Mouse (Mus musculus): ENCODE measurements around the gene Myo9a. TPM values are rescaled to one million over a fixed set of nuclear protein-coding genes. Genes with fewer than 3 reads are reported as not detected.

Gene Myo9a
- total RNA-seq, 2 experiments from 2014 or later: 15.9 to 19.4 TPM

DNA sequence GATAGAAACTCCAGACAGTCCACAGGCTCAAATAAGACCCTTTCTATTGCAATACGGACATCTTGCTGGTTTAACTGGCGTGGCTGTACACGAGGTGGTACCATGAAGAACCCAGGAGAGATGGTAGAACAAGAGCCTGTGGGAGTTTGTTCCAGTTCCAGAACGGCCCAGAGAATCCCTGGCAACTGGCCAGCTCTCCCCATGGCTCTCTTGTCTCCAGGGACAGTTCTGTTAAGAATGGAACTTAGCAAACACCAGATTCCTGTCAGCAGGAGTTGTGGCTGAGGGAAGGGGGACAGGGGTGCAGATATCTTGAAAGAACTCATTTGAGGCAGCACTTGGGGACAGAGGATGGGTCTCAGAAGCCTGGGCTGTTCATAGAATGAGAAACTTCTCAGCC is 220.6 kb downstream of the Myo9a start:
- ATAC-seq (replicated peaks; ENCODE audit: low FRiP score, low TSS enrichment, poor library complexity, severe bottlenecking): no peak

Other genes starting within 250 kb of the Myo9a start
- gene Hexa, start 211.4 kb upstream of the Myo9a start, total RNA-seq (2014; fragmentation: Nextera tagmentation): 16.6 and 23.9 TPM in 2 replicates
- gene Hexa, start 211.4 kb upstream of the Myo9a start, total RNA-seq (2017): 25.4 and 28.7 TPM in 2 replicates
- gene Tmem202, start 211.0 kb upstream of the Myo9a start, total RNA-seq (2014; fragmentation: Nextera tagmentation): not detected in 2 replicates
- not detected in 2 replicates for gene Tmem202, start 211.0 kb upstream of the Myo9a start, total RNA-seq (2017)
- not detected in 2 replicates for gene Celf6, start 173.0 kb upstream of the Myo9a start, total RNA-seq (2014; fragmentation: Nextera tagmentation)
- gene Celf6, start 173.0 kb upstream of the Myo9a start, total RNA-seq (2017): not detected in 2 replicates
- 27.1 and 39.6 TPM in 2 replicates for gene Parp6, start 133.6 kb upstream of the Myo9a start, total RNA-seq (2014; fragmentation: Nextera tagmentation)
- 19.8 and 34.7 TPM in 2 replicates for gene Parp6, start 133.6 kb upstream of the Myo9a start, total RNA-seq (2017)
- gene Pkm, start 94.5 kb upstream of the Myo9a start, total RNA-seq (2014; fragmentation: Nextera tagmentation): 7.4 and 27.8 TPM in 2 replicates
- gene Pkm, start 94.5 kb upstream of the Myo9a start, total RNA-seq (2017): 29.6 and 62.7 TPM in 2 replicates
- not detected in 2 replicates for gene Gramd2, start 70.8 kb upstream of the Myo9a start, total RNA-seq (2014; fragmentation: Nextera tagmentation)
- not detected in 2 replicates for gene Gramd2, start 70.8 kb upstream of the Myo9a start, total RNA-seq (2017)
- gene Senp8, start 186 bp upstream of the Myo9a start, total RNA-seq (2014; fragmentation: Nextera tagmentation): 3.3 and 3.6 TPM in 2 replicates
- 3.8 and 5.6 TPM in 2 replicates for gene Senp8, start 186 bp upstream of the Myo9a start, total RNA-seq (2017)
- not detected in 2 replicates for gene Nr2e3, start 209.8 kb downstream of the Myo9a start, total RNA-seq (2014; fragmentation: Nextera tagmentation)
- not detected in 2 replicates for gene Nr2e3, start 209.8 kb downstream of the Myo9a start, total RNA-seq (2017)